Mouse (Mus musculus) kidney, adult 9 months (tissue): ENCODE results near the gene Fblim1.

Source experiments
- DNase-seq: peaks from one replicate; pipeline ENCODE4 v3.0.0; 2022

Fblim1 gene

DNA sequence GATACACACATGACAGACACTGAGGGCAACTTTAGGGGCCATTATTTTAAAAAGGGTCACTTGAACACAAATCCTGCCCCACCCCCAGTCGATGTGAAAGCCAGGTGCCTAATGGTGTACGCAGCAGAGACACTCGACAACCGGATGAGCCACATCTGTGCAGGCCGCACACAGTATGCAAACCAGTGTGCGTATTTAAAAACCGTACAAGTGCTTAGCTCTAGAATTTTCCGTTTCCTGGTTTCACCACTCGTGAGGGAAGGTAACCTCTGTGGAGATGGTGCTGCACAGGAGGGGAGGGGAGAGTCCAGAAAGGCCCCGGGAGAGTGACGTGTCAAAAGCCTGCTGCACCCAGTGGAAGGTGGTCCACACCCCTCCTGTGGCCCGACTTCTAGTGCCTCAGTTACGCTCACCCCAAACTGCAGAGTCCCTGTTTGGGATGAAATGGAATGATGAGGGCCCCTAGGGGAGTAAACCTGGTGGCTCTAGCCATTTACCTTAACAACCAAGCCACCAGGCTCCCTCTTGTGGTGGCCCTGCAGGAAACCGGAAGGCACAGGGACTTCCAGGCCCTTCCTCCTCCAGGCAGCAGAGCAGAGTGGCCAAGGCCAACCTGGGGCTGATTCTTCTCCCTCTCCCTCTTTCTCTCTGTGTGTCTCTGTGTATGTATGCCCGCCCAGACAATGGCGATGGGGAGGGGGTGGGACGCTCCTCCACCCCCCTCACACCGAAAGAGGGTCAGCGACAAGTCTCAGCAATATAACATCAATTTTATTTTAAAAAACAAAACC, 19.3 kb upstream of the Fblim1 start:
- peak; percentile 63 for DNase-seq

GRCm38 (mm10) chr4:141624134-141624533, 18.2 kb upstream of the Fblim1 start:
- DNase-seq = no peak

DNA sequence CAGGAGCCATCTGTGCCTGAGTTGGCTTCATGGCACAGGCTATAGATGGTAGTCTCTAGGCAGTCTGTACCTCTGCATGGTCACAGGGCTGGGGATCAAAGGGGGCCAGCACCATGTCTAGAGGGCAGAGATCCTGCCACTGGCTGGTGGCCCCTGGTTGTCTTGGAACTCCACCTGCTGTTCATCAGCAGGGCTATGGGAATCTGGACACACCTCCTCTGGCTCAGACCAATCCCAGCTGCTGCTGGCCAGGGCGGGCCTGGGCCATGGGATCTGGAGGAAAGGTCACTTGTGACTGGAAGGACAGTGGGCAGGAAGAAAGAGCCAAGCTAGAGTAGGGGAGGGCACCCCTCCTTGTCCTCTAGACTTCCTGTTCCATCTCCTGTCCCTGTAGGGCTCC, 17.8 kb upstream of the Fblim1 start, which contains the start of gene Slc25a34:
Slc25a34 (minus strand) TSS at position 156 of the 400 bp plus-strand sequence.
- peak; percentile 95 for DNase-seq

GRCm38 (mm10) chr4:141623037-141623436, 17.1 kb upstream of the Fblim1 start:
- peak; percentile 90 for DNase-seq

GRCm38 (mm10) chr4:141622580-141622979, 16.7 kb upstream of the Fblim1 start:
- no peak for DNase-seq

GRCm38 (mm10) chr4:141622091-141622490, 16.2 kb upstream of the Fblim1 start:
- DNase-seq = no peak

DNA sequence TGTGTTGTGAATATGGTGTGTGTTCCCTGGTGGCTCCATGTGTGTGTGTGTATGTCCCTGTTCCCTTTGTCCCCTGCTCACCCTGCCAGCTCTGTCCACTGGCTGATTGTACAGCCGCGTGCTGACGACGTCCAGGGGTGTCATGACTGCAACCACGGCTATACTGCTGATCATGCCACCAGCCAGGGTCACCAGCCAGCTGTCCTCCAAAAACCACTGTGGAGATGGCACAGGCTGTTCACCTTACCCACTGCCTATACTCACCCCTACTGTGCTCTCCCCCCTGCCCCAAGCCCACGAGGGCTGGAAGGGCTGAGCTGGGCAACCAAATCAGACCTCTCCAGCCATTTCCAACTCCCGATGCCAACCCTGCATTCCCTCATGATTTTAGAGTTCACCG, 15.4 kb upstream of the Fblim1 start:
- DNase-seq = no peak

- DNase-seq = no peak
These were observed 13.5 kb upstream of the Fblim1 start for GRCm38 (mm10) chr4:141619299-141619883.

DNA sequence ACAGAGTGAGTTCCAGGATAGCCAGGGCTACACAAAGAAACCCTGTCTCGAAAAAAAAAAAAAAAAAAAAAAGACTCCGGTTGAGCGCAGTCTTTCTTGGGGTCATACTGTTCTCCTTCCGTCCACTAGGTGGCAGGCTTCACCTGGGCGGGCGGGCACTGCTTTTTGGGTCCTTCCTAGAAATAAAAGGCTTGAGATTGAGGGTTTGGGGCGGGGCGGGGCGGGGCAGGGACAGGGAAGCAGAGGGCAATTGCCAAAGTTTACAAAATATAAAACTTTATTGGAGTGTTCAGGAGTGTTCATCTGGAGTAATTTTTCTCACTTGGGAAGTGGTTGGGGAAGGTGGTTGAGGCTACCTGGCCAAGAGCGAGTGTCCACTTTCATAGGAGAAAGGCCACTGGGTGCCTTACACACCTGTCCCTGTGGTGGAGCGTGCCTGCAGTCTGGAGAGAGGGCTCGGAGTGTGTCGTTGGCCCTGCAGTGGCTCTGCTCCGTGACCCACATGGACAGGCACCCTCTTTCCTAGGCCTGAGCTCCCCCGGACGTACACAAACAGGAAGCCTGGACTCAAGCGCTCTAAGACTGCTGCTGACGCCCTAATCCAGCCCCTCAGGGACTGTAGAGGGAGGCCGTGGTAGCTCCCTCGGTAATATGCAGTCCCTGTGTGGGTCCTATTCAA, 12.8 kb upstream of the Fblim1 start, which contains the start of gene Tmem82:
Tmem82 (minus strand) TSS at position 69 of the 679 bp plus-strand sequence.
- DNase-seq = peak; percentile 69

GRCm38 (mm10) chr4:141617863-141618564, 12.1 kb upstream of the Fblim1 start:
- DNase-seq = peak; percentile 92

GRCm38 (mm10) chr4:141617299-141617698, 11.4 kb upstream of the Fblim1 start:
- DNase-seq = peak; percentile 84

- no peak for DNase-seq
These were observed 10.9 kb upstream of the Fblim1 start for GRCm38 (mm10) chr4:141616811-141617210.

GRCm38 (mm10) chr4:141614946-141615345, 9.1 kb upstream of the Fblim1 start:
- no peak for DNase-seq

DNA sequence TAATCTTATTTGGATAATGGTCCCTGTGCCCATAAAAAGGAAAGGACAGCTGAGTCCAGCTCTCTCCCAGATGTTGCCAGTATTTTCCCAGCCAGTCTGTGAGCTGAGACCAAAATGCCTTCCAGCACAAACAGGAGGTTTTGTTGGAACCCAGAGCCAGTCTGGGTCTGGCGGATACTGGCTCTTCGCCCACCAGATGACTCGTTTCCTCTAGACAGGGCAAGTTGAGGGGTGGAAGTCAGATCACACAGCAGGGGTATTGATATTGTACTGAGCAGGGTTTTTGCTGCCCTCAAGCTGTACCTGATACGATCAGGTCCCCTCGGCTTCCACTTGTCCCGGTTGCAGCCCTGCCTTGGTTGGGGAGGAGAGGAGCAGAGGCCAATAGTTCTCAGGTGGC, 3.6 kb upstream of the Fblim1 start:
- DNase-seq = no peak

GRCm38 (mm10) chr4:141605421-141605820, 475 bp downstream of the Fblim1 start:
- DNase-seq = no peak

DNA sequence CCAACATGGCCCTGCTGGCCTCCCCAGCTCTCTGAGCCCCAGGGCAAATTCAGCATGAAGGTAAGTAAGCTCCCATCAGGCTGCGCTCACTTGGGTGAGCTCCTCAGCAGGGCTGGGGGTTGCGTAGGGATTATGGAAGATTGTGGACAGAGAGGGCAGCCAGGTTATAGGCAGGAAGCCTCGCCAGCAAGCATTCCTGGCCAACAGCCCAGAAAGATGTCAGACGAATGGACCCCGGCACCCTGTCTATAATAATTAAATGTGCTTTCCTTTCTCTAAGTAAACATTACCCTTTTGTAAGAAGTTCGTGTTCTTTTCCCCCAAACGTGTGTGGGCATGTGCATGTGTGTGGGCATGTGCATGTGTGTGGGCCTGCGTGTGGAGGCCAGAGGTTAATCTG, 1.4 kb downstream of the Fblim1 start:
- DNase-seq = peak; percentile 94

- DNase-seq = no peak
These were observed 2.0 kb downstream of the Fblim1 start for GRCm38 (mm10) chr4:141603921-141604320.

GRCm38 (mm10) chr4:141602523-141603223, 3.2 kb downstream of the Fblim1 start:
- peak; percentile 46 for DNase-seq

DNA sequence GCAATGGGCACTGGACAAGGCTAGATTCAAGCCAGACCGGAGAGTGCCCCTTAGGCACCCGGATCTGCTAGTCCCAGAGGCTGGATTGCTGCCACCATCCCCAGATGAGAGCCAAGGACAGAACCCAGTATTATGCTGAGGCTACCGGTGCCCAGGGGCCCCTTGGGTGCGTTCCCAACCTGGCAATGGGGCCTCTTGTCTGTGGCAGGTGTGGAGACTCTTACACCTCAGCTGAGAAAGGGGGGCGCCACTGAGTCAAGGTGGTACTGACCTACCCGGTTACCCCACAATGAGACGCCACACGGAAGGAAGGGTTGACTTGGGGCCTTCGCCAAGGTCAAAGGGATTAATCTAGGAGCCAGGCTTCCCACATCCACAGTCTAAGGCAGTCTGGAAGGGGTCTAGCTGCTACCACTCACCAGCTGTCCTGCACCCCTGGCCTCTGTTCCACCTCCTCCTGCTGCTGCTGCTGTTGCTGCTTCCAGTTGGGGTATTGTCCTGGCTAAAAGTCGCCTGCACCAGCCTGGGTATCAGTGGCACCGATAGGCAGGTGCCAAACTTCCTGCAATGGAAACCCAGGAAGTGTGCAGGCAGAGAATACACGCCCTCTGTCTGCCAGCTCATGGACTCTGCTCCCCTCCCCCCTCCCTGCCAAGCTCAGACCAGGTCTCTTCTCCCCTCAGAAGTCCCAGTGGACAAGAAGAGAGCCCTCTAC, 4.6 kb downstream of the Fblim1 start:
- DNase-seq = no peak

DNA sequence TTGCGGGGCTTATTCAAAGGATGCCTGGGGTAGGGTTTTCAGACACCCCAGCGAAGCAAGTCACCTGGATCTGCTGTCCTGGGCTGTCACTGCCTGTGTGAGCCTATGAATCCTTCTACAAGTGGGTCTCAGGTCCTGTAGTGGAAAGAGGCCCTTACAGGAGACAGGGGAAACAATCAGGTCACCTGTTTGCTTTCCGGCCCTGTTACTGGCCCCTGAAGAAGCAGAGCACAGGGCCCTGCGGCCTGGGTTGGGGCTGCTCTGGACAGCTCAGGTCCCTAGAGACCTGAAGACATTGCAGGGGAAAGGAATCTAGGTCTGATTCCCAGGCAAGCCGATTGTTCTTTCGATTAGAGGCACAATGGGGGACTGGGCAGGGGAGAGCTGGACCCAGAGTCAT, 5.5 kb downstream of the Fblim1 start:
- DNase-seq = no peak

- no peak for DNase-seq
These were observed 6.4 kb downstream of the Fblim1 start for GRCm38 (mm10) chr4:141599251-141600141.
